Mouse (Mus musculus) embryonic facial prominence, embryonic 14.5 days (tissue): ENCODE results near the gene Rsph6a. TPM values are rescaled to one million over a fixed set of nuclear protein-coding genes. Genes with fewer than 3 reads are reported as not detected.
A peak's percentile ranks its signal among the peaks of the same experiment; 100 is the strongest.

Source experiments
- ATAC-seq: fragments of 200-750 bp; cut with Nextera tagmentation; 2 replicates; pipeline ENCODE4 v1.8.0; 2017; ENCODE audit warnings: low read depth, moderate number of reproducible peaks, moderate TSS enrichment
- DNase-seq: peaks from one replicate; pipeline ENCODE4 v3.0.0-alpha.2; 2015; ENCODE audit warnings: low spot score
- H3K27ac ChIP-seq: fragments of 300-500 bp; sonication (generic); replicated peaks from 2 replicates; pipeline ENCODE4 v1.5.1; 2014; ENCODE audit warnings: low read depth, mild to moderate bottlenecking, low read length, moderate library complexity
- H3K27me3 ChIP-seq: fragments of 300-500 bp; sonication (generic); replicated peaks from 2 replicates; pipeline ENCODE4 v1.6.1; 2014; ENCODE audit warnings: low read length; ENCODE audit not compliant: control insufficient read depth, insufficient read depth
- H3K36me3 ChIP-seq: fragments of 300-500 bp; sonication (generic); 2 replicates; pipeline ENCODE4 v1.6.1; 2014; ENCODE audit warnings: low read length, mixed read lengths; ENCODE audit not compliant: control insufficient read depth, insufficient read depth
- H3K4me1 ChIP-seq: fragments of 300-500 bp; sonication (generic); 2 replicates; pipeline ENCODE4 v1.6.1; 2014; ENCODE audit warnings: antibody characterized with exemption, low read length; ENCODE audit not compliant: control insufficient read depth, insufficient read depth
- H3K4me2 ChIP-seq: fragments of 300-500 bp; sonication (generic); 2 replicates; pipeline ENCODE4 v1.6.1; 2014; ENCODE audit warnings: low read depth, mild to moderate bottlenecking, low read length, moderate library complexity, mixed read lengths
- H3K4me3 ChIP-seq: fragments of 300-500 bp; sonication (generic); 2 replicates; pipeline ENCODE4 v1.5.1; 2014; ENCODE audit warnings: low read depth, mild to moderate bottlenecking, low read length
- H3K9ac ChIP-seq: fragments of 300-500 bp; sonication (generic); 2 replicates; pipeline ENCODE4 v1.6.1; 2014; ENCODE audit warnings: low read depth, mild to moderate bottlenecking, low read length, moderate library complexity, mixed read lengths
- H3K9me3 ChIP-seq: fragments of 300-500 bp; sonication (generic); 2 replicates; pipeline ENCODE4 v1.6.1; 2016; ENCODE audit warnings: low read length; ENCODE audit not compliant: control insufficient read depth
- WGBS: fragments of 180-500 bp; shearing (Covaris S2); extraction: QIAGEN DNeasy Blood & Tissue Kit; methylation state at CpG from one replicate; pipeline ENCODE4 v1.1.7; 2014; 5-methylcytosine and 5-hydroxymethylcytosine counted together
- polyA plus RNA-seq: library from polyadenylated mRNA; unstranded; fragments of >200 nt; fragmentation: Nextera tagmentation; extraction: Ambion mirVana; gene quantifications from 2 replicates; pipeline ENCODE4 v1.2.1, GENCODE M21; 2014

Gene Rsph6a
- polyA plus RNA-seq, 1 experiment from 2014 or later, result not detected

DNA sequence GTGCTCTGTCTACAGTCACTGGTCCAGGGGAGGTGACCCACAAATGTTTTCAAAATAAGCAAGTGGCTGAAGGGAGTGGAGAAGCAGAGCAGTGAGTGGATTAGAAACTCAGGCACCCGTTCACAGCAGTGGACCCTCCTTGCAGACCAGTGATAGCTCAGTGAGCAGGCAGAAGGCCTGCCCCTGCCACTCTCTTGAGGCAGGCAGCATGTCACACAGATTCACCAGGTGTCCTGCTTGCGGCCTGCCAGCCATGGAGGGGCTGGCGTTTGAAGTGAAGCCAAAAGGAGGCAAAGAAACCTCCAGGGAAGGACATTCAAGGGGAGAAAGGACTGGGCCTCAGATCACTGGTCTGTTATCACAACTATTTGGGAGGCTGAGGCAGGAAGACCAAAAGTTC, 24.2 kb downstream of the Rsph6a start:
- no peak for ATAC-seq
- Histone ChIP-seq H3K4me1 (peaks cover 15% of the 10 kb centered on the region), H3K36me3 (peaks cover 58% of the 10 kb centered on the region), H3K4me3 (no peak overlapping the region), H3K9me3 (no peaks in the 10 kb centered on the region), H3K27ac (no peak overlapping the region), H3K4me2 (no peak overlapping the region), H3K27me3 (no peaks in the 10 kb centered on the region), H3K9ac (no peak overlapping the region)
- no peak for DNase-seq
- WGBS, result 77% methylated on average over 3 of the region's 3 CpGs

DNA sequence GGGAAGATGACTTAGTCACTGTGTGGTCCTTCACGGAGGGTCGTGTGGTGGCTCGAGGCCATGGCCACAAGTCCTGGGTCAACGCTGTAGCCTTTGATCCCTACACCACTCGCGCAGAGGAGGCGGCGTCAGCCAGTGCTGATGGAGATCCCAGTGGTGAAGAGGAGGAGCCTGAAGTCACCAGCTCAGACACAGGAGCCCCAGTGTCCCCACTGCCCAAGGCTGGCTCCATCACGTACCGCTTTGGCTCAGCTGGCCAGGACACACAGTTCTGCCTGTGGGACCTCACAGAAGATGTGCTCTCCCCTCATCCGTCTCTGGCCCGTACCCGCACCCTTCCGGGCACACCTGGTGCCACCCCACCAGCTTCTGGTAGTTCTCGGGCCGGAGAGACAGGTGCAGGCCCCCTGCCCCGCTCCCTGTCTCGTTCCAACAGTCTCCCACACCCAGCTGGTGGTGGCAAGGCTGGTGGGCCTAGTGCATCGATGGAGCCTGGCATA, 26.0 kb downstream of the Rsph6a start:
- 85% methylated on average over 19 of the region's 19 CpGs for WGBS
- Histone ChIP-seq H3K4me1 (peaks cover 23% of the 10 kb centered on the region), H3K27ac (no peak overlapping the region)

DNA sequence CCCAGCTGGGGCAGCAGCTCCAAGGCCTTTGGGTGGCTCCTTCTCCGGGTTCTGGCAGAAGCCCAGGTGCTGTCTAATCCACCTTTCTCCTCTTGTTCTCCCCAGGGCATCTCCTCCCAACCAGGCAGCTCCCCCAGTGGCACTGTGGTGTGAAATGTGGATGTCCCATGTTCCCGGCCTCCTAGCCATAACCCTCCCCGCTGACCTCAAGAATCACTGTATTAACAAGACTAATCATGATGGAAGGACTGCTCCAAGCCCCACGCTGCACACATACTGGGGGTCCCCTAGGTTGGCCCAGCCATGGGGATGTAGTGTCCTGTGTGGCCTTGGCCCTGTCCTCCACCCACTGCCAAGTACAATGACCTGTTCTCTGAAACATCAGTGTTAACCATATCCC, 27.7 kb downstream of the Rsph6a start:
- 77% methylated on average over 4 of the region's 4 CpGs for WGBS
- H3K27ac ChIP-seq, result no peak overlapping the region

More for the DNA sequence above, 26.0 kb downstream of the Rsph6a start:
- Histone ChIP-seq H3K36me3 (peaks cover 58% of the 10 kb centered on the region), H3K4me2 (no peak overlapping the region), H3K9me3 (no peaks in the 10 kb centered on the region), H3K4me3 (no peak overlapping the region), H3K27me3 (no peaks in the 10 kb centered on the region), H3K9ac (no peak overlapping the region)
- ATAC-seq, result no peak
- DNase-seq, result no peak

DNA sequence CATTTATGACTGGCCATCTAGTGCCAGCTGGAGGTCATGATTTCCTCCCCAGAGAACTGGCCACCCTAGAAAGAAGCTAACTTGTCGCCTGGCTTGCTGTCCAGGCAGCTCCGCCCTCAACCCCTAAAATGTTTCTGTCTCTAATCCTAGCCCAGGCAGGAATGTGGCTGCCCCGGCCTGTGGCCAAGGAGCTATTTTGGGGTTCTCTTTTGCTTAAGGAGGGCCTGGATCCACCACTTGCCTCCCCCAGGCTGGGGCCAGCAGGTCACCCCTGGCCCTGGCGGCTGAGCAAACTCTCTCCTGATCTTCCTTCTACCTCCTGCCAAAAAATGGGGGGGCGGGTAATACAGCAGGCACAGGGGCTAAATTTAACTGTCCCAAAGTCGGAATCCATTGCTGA, 28.6 kb downstream of the Rsph6a start:
- no peak for ATAC-seq
- peak overlapping the region; percentile 63; the same call in 1 of the 2 replicates for H3K27ac ChIP-seq
- whole genome bisulfite sequencing, result 54% methylated on average over 6 of the region's 6 CpGs
- no peaks in the 10 kb centered on the region for H3K9me3 ChIP-seq
- H3K36me3 ChIP-seq, result peaks cover 65% of the 10 kb centered on the region
- peaks cover 13% of the 10 kb centered on the region for H3K4me1 ChIP-seq
- no peak for DNase-seq
- H3K4me3 ChIP-seq, result no peak overlapping the region
- H3K27me3 ChIP-seq, result no peaks in the 10 kb centered on the region
- no peak overlapping the region for H3K9ac ChIP-seq
- peak overlapping the region; percentile 45; the same call in 1 of the 2 replicates for H3K4me2 ChIP-seq

More for the DNA sequence above, 27.7 kb downstream of the Rsph6a start:
- Histone ChIP-seq H3K36me3 (peaks cover 60% of the 10 kb centered on the region), H3K4me2 (no peak overlapping the region), H3K4me3 (no peak overlapping the region), H3K9ac (no peak overlapping the region), H3K4me1 (peaks cover 22% of the 10 kb centered on the region), H3K27me3 (no peaks in the 10 kb centered on the region), H3K9me3 (no peaks in the 10 kb centered on the region)
- no peak for DNase-seq
- ATAC-seq, result no peak

- DNase-seq, result peak; percentile 34
- Histone ChIP-seq H3K27ac (peak within 1 kb of the TSS; percentile 63), H3K4me2 (peak within 1 kb of the TSS; percentile 45), H3K9me3 (no peaks in the 10 kb centered on the region), H3K9ac (peak within 1 kb of the TSS; percentile 45), H3K36me3 (peaks cover 64% of the 10 kb centered on the region), H3K4me3 (peak within 1 kb of the TSS; percentile 28), H3K27me3 (no peaks in the 10 kb centered on the region), H3K4me1 (peaks cover 13% of the 10 kb centered on the region)
- ATAC-seq, result peak; percentile 42
- 34% methylated on average over 7 of the region's 10 CpGs for whole genome bisulfite sequencing
Observed at GRCm38 (mm10) chr7:19083701-19084100, 29.2 kb downstream of the Rsph6a start, which contains the start of gene Dmpk. Gene Dmpk, plus strand, starts transcription at chr7:19083849.

- 61% methylated on average over 6 of the region's 6 CpGs for WGBS
- ATAC-seq, result no peak; the same call in 1 of the 2 replicates
- peak; percentile 53 for DNase-seq
- peak overlapping the region; percentile 28 for H3K4me3 ChIP-seq
- peak overlapping the region; percentile 45 for H3K4me2 ChIP-seq
- H3K9ac ChIP-seq, result peak overlapping the region; percentile 45
- peaks cover 13% of the 10 kb centered on the region for H3K4me1 ChIP-seq
- H3K27me3 ChIP-seq, result no peaks in the 10 kb centered on the region
- peaks cover 61% of the 10 kb centered on the region for H3K36me3 ChIP-seq
- H3K9me3 ChIP-seq, result no peaks in the 10 kb centered on the region
- peak overlapping the region; percentile 63 for H3K27ac ChIP-seq
Observed at GRCm38 (mm10) chr7:19084277-19084771, 29.8 kb downstream of the Rsph6a start.

DNA sequence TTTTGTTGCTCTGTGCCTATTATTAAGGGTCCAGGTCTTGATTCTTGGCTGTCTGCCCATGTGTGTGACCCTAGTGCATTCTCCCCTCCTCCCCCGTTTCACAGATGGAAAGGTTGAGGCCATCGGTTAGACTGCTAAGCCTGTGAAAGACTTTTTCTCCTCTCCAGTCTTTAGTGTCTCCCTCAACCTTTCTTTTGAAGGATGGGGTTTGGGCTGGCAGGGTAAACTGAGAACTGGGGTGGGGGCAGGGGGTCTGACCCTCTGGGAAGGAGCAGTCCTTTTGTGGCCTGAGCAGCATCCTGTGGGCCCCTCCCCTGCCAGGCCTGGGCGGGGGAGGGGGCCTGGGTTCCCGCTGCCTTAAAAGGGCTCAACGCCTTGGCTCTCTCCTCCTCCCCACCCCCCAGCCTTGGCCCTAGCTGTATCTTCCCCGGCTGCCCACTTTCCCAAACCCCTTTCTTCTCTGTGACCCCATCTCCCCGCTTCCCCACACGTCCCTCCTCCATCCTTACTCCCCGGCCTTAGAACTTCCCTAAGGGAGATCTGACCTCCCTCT, 30.5 kb downstream of the Rsph6a start:
- peak overlapping the region; percentile 45; the same call in 1 of the 2 replicates for H3K9ac ChIP-seq
- peaks cover 13% of the 10 kb centered on the region for H3K4me1 ChIP-seq
- H3K4me3 ChIP-seq, result peak overlapping the region; percentile 13
- H3K9me3 ChIP-seq, result no peaks in the 10 kb centered on the region
- peaks cover 55% of the 10 kb centered on the region for H3K36me3 ChIP-seq
- no peaks in the 10 kb centered on the region for H3K27me3 ChIP-seq
- ATAC-seq (no peak), DNase-seq (no peak)
- H3K27ac ChIP-seq, result 0 out of 2 replicates have a peak overlapping the region, but pooled peaks have one; percentile 48
- H3K4me2 ChIP-seq, result peak overlapping the region; percentile 30
- WGBS, result 26% methylated on average over 9 of the region's 9 CpGs

- Histone ChIP-seq H3K4me3 (peak overlapping the region; percentile 13), H3K36me3 (peaks cover 55% of the 10 kb centered on the region), H3K27me3 (no peaks in the 10 kb centered on the region), H3K27ac (no peak overlapping the region), H3K9me3 (no peaks in the 10 kb centered on the region), H3K4me1 (peaks cover 13% of the 10 kb centered on the region), H3K4me2 (peak overlapping the region; percentile 30), H3K9ac (peak overlapping the region; percentile 45; the same call in 1 of the 2 replicates)
- DNase-seq (no peak), ATAC-seq (no peak)
- 11% methylated on average over 6 of the region's 6 CpGs for WGBS
Observed at GRCm38 (mm10) chr7:19085495-19085894, 31.0 kb downstream of the Rsph6a start.
